Mouse (Mus musculus): ENCODE measurements at regions not wholly inside any gene's neighbourhood (a gene's known extent, or its start where the extent isn't known, plus 50 kb on each side); places are given as distances from the start of the nearest gene placed in this dataset.

- Histone ChIP-seq H3K4me1 (replicated peaks) (0 out of 2 replicates have a peak, but pooled peaks cover 7% of the 10 kb centered on the region), H3K27me3 (no peaks in the 10 kb centered on the region; the same call in 1 of the 2 replicates), H3K27ac (no peak overlapping the region), H3K4me3 (replicated peaks) (no peak overlapping the region), H3K9ac (replicated peaks) (no peak overlapping the region), H3K36me3 (no peaks in the 10 kb centered on the region), H3K4me2 (no peak overlapping the region), H3K9me3 (no peaks in the 10 kb centered on the region)
- ATAC-seq (ENCODE audit: insufficient number of reproducible peaks, insufficient read depth, low FRiP score, low TSS enrichment, low read depth), result no peak
- WGBS, result 74% methylated on average over 12 of the region's 12 CpGs
Measured at GRCm38 (mm10) chr13:112212391-112212790, 75.9 kb upstream of the Ankrd55 start.

- H3K4me3 ChIP-seq (replicated peaks), result no peak overlapping the region
- H3K27ac ChIP-seq, result no peak overlapping the region
- no peak overlapping the region for H3K9ac ChIP-seq (replicated peaks)
- no peaks in the 10 kb centered on the region; the same call in 1 of the 2 replicates for H3K27me3 ChIP-seq
- no peaks in the 10 kb centered on the region for H3K9me3 ChIP-seq
- H3K36me3 ChIP-seq, result no peaks in the 10 kb centered on the region
- 0 out of 2 replicates have a peak, but pooled peaks cover 3% of the 10 kb centered on the region for H3K4me1 ChIP-seq (replicated peaks)
- ATAC-seq (ENCODE audit: insufficient number of reproducible peaks, insufficient read depth, low FRiP score, low TSS enrichment, low read depth), result no peak
- WGBS, result 81% methylated on average over 17 of the region's 17 CpGs
- H3K4me2 ChIP-seq, result no peak overlapping the region
Measured at GRCm38 (mm10) chr13:112213652-112214081, 74.6 kb upstream of the Ankrd55 start.

GRCm38 (mm10) chr13:112216084-112216483 is 72.2 kb upstream of the Ankrd55 start:
- Histone ChIP-seq H3K9ac (replicated peaks) (no peak overlapping the region), H3K4me2 (no peak overlapping the region), H3K4me1 (replicated peaks) (0 out of 2 replicates have a peak, but pooled peaks cover 3% of the 10 kb centered on the region), H3K9me3 (no peaks in the 10 kb centered on the region), H3K27ac (no peak overlapping the region), H3K27me3 (no peaks in the 10 kb centered on the region; the same call in 1 of the 2 replicates), H3K4me3 (replicated peaks) (no peak overlapping the region), H3K36me3 (no peaks in the 10 kb centered on the region)
- 96% methylated on average over 14 of the region's 14 CpGs for WGBS
- ATAC-seq (ENCODE audit: insufficient number of reproducible peaks, insufficient read depth, low FRiP score, low TSS enrichment, low read depth), result no peak

GRCm38 (mm10) chr13:112218389-112218788 is 69.9 kb upstream of the Ankrd55 start:
- H3K9ac ChIP-seq (replicated peaks), result no peak overlapping the region
- H3K27ac ChIP-seq, result no peak overlapping the region
- H3K27me3 ChIP-seq, result no peaks in the 10 kb centered on the region
- H3K9me3 ChIP-seq, result no peaks in the 10 kb centered on the region
- WGBS, result 71% methylated on average over 5 of the region's 5 CpGs
- H3K4me1 ChIP-seq (replicated peaks), result no peaks in the 10 kb centered on the region
- no peaks in the 10 kb centered on the region for H3K36me3 ChIP-seq
- H3K4me2 ChIP-seq, result no peak overlapping the region
- H3K4me3 ChIP-seq (replicated peaks), result no peak overlapping the region
- ATAC-seq (ENCODE audit: insufficient number of reproducible peaks, insufficient read depth, low FRiP score, low TSS enrichment, low read depth), result no peak

- Histone ChIP-seq H3K9me3 (0 out of 2 replicates have a peak, but pooled peaks cover 4% of the 10 kb centered on the region), H3K4me2 (no peak overlapping the region), H3K9ac (replicated peaks) (no peak overlapping the region), H3K36me3 (no peaks in the 10 kb centered on the region), H3K27ac (no peak overlapping the region), H3K27me3 (no peaks in the 10 kb centered on the region), H3K4me1 (replicated peaks) (no peaks in the 10 kb centered on the region), H3K4me3 (replicated peaks) (no peak overlapping the region)
- WGBS, result 91% methylated on average over 8 of the region's 8 CpGs
- no peak for ATAC-seq (ENCODE audit: insufficient number of reproducible peaks, insufficient read depth, low FRiP score, low TSS enrichment, low read depth)
Measured at GRCm38 (mm10) chr13:112220184-112220583, 68.1 kb upstream of the Ankrd55 start.

GRCm38 (mm10) chr13:112223616-112224015 is 64.6 kb upstream of the Ankrd55 start:
- no peaks in the 10 kb centered on the region for H3K4me1 ChIP-seq (replicated peaks)
- H3K36me3 ChIP-seq, result no peaks in the 10 kb centered on the region
- 90% methylated on average over 2 of the region's 2 CpGs for WGBS

GRCm38 (mm10) chr13:112227766-112228165 is 60.5 kb upstream of the Ankrd55 start:
- H3K4me3 ChIP-seq (replicated peaks), result no peak overlapping the region
- no peak overlapping the region for H3K9ac ChIP-seq (replicated peaks)
- H3K36me3 ChIP-seq, result no peaks in the 10 kb centered on the region
- WGBS, result 58% methylated on average over 13 of the region's 13 CpGs
- H3K4me2 ChIP-seq, result no peak overlapping the region
- H3K27ac ChIP-seq, result no peak overlapping the region
- no peak for ATAC-seq (ENCODE audit: insufficient number of reproducible peaks, insufficient read depth, low FRiP score, low TSS enrichment, low read depth)
- H3K27me3 ChIP-seq, result no peaks in the 10 kb centered on the region
- 0 out of 2 replicates have a peak, but pooled peaks cover 4% of the 10 kb centered on the region for H3K9me3 ChIP-seq
- no peaks in the 10 kb centered on the region for H3K4me1 ChIP-seq (replicated peaks)

More at GRCm38 (mm10) chr13:112223616-112224015, 64.6 kb upstream of the Ankrd55 start:
- H3K27me3 ChIP-seq, result no peaks in the 10 kb centered on the region
- no peak for ATAC-seq (ENCODE audit: insufficient number of reproducible peaks, insufficient read depth, low FRiP score, low TSS enrichment, low read depth)
- no peak overlapping the region for H3K9ac ChIP-seq (replicated peaks)
- H3K27ac ChIP-seq, result no peak overlapping the region
- 0 out of 2 replicates have a peak, but pooled peaks cover 4% of the 10 kb centered on the region for H3K9me3 ChIP-seq
- H3K4me2 ChIP-seq, result no peak overlapping the region
- no peak overlapping the region for H3K4me3 ChIP-seq (replicated peaks)

GRCm38 (mm10) chr13:112228846-112229245 is 59.4 kb upstream of the Ankrd55 start:
- WGBS, result 70% methylated on average over 4 of the region's 4 CpGs
- ATAC-seq (ENCODE audit: insufficient number of reproducible peaks, insufficient read depth, low FRiP score, low TSS enrichment, low read depth), result no peak
- H3K9ac ChIP-seq (replicated peaks), result no peak overlapping the region
- H3K9me3 ChIP-seq, result 0 out of 2 replicates have a peak, but pooled peaks cover 4% of the 10 kb centered on the region
- no peak overlapping the region for H3K4me3 ChIP-seq (replicated peaks)
- H3K27ac ChIP-seq, result no peak overlapping the region
- no peak overlapping the region for H3K4me2 ChIP-seq
- no peaks in the 10 kb centered on the region for H3K27me3 ChIP-seq
- no peaks in the 10 kb centered on the region for H3K4me1 ChIP-seq (replicated peaks)
- no peaks in the 10 kb centered on the region for H3K36me3 ChIP-seq

GRCm38 (mm10) chr13:112230176-112230575 is 58.1 kb upstream of the Ankrd55 start:
- no peak overlapping the region for H3K27ac ChIP-seq
- H3K9ac ChIP-seq (replicated peaks), result no peak overlapping the region
- WGBS, result 18% methylated on average over 3 of the region's 3 CpGs
- H3K4me1 ChIP-seq (replicated peaks), result no peaks in the 10 kb centered on the region
- no peaks in the 10 kb centered on the region for H3K27me3 ChIP-seq
- peaks cover 4% of the 10 kb centered on the region; the same call in 1 of the 2 replicates for H3K9me3 ChIP-seq
- H3K36me3 ChIP-seq, result no peaks in the 10 kb centered on the region
- ATAC-seq (ENCODE audit: insufficient number of reproducible peaks, insufficient read depth, low FRiP score, low TSS enrichment, low read depth), result no peak
- no peak overlapping the region for H3K4me3 ChIP-seq (replicated peaks)
- no peak overlapping the region for H3K4me2 ChIP-seq

GRCm38 (mm10) chr13:112234695-112235094 is 53.6 kb upstream of the Ankrd55 start:
- Histone ChIP-seq H3K4me3 (replicated peaks) (no peak overlapping the region), H3K27me3 (no peaks in the 10 kb centered on the region), H3K27ac (no peak overlapping the region), H3K36me3 (no peaks in the 10 kb centered on the region), H3K4me2 (no peak overlapping the region), H3K9me3 (peaks cover 4% of the 10 kb centered on the region; the same call in 1 of the 2 replicates), H3K4me1 (replicated peaks) (peaks cover 11% of the 10 kb centered on the region; the same call in 1 of the 2 replicates), H3K9ac (replicated peaks) (no peak overlapping the region)
- 87% methylated on average over 6 of the region's 6 CpGs for WGBS
- ATAC-seq (ENCODE audit: insufficient number of reproducible peaks, insufficient read depth, low FRiP score, low TSS enrichment, low read depth), result no peak

GRCm38 (mm10) chr13:112236956-112237355 is 51.3 kb upstream of the Ankrd55 start:
- Histone ChIP-seq H3K4me1 (replicated peaks) (peaks cover 11% of the 10 kb centered on the region; the same call in 1 of the 2 replicates), H3K9ac (replicated peaks) (no peak overlapping the region), H3K27ac (no peak overlapping the region), H3K9me3 (peaks cover 4% of the 10 kb centered on the region; the same call in 1 of the 2 replicates), H3K4me2 (no peak overlapping the region), H3K36me3 (no peaks in the 10 kb centered on the region), H3K27me3 (no peaks in the 10 kb centered on the region), H3K4me3 (replicated peaks) (no peak overlapping the region)
- no peak for ATAC-seq (ENCODE audit: insufficient number of reproducible peaks, insufficient read depth, low FRiP score, low TSS enrichment, low read depth)
- WGBS, result 38% methylated on average over 6 of the region's 6 CpGs

GRCm38 (mm10) chr13:112237377-112237776 is 50.9 kb upstream of the Ankrd55 start:
- H3K27me3 ChIP-seq, result no peaks in the 10 kb centered on the region
- WGBS, result 65% methylated on average over 5 of the region's 5 CpGs
- no peak overlapping the region for H3K9ac ChIP-seq (replicated peaks)
- H3K4me2 ChIP-seq, result no peak overlapping the region
- H3K36me3 ChIP-seq, result no peaks in the 10 kb centered on the region
- ATAC-seq (ENCODE audit: insufficient number of reproducible peaks, insufficient read depth, low FRiP score, low TSS enrichment, low read depth), result no peak
- H3K27ac ChIP-seq, result no peak overlapping the region
- H3K9me3 ChIP-seq, result peaks cover 4% of the 10 kb centered on the region; the same call in 1 of the 2 replicates
- peaks cover 11% of the 10 kb centered on the region; the same call in 1 of the 2 replicates for H3K4me1 ChIP-seq (replicated peaks)
- no peak overlapping the region for H3K4me3 ChIP-seq (replicated peaks)
